1 mouse cellular context compared by ENCODE assay signal in the genomic region with DNA sequence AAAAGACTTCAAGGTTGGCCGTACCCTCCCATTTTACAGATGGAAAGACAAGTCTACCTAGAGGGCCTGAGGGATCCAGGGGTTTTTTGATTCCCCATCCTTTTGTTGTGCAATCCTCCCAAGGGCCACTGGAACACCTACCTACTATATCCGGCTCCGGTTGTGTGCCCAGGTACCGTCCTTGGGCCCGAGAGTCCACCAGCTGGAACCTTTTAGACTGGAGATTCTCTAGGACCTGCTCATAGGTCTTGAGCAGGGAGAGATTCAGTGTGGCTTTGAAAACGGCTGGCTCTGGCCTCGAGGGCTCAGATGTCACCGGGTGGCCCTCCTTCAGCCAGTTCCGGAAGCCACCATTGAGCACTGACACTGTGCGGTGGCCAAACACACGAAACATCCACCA.
TF ChIP-seq lines count a peak whose summit lies in the region.

No protein-coding gene starts in this region.

TF ChIP-seq in MEL, 35 proteins besides CTCF, POLR2A, EP300 and RAD21 (continued from another document):
- TF ChIP-seq NRF1 (IDR thresholded peaks at IDR 0.05; ENCODE audit: insufficient read depth, low read depth, low read length, poor library complexity, severe bottlenecking) (no peak), MXI1 (IDR thresholded peaks at IDR 0.05; ENCODE audit: low read depth, low read length) (no peak), SMC3 (IDR thresholded peaks at IDR 0.05; ENCODE audit: low read depth, low read length) (no peak), UBTF (IDR thresholded peaks at IDR 0.05; ENCODE audit: borderline replicate concordance, insufficient read depth, low read depth, low read length) (no peak), RCOR1 (IDR thresholded peaks at IDR 0.05; ENCODE audit: low read depth, low read length) (no peak), ZC3H11A (IDR thresholded peaks at IDR 0.05; ENCODE audit: low read depth, low read length) (no peak), MAX (IDR thresholded peaks at IDR 0.05; ENCODE audit: low read length) (no peak), SIN3A (IDR thresholded peaks at IDR 0.05; ENCODE audit: low read length) (no peak), BHLHE40 (IDR thresholded peaks at IDR 0.05; ENCODE audit: borderline replicate concordance, low read depth, low read length) (no peak), TAL1 (IDR thresholded peaks at IDR 0.05; ENCODE audit: low read length) (no peak), USF1 (IDR thresholded peaks at IDR 0.05; ENCODE audit: low read depth, low read length) (no peak), MAFK (IDR thresholded peaks at IDR 0.05; ENCODE audit: borderline replicate concordance, low read depth, low read length) (no peak), MYB (IDR thresholded peaks at IDR 0.05; ENCODE audit: low read depth, low read length) (no peak), TCF12 (IDR thresholded peaks at IDR 0.05; ENCODE audit: low read depth, low read length) (no peak)
